Mouse (Mus musculus) megakaryocyte, adult 5-6 weeks (primary cell): ENCODE measurements around the gene Hdac5. TPM values are rescaled to one million over a fixed set of nuclear protein-coding genes. Genes with fewer than 3 reads are reported as not detected.

Experiments
- total RNA-seq, 2 experiments: library from RNA; stranded (forward) in 1 of 2; stranded (reverse) in 1 of 2; fragments of 153-499, 151-499 nt in 1 of 2; fragments of 221-1000, 200-1000 nt in 1 of 2; gene quantifications; 2 replicates each; pipeline versions ENCODE4 v1.2.3 to v1.2.4; 2015 to 2017

Gene Hdac5
- total RNA-seq, 2 experiments from 2014 or later, result 35.0 to 36.2 TPM

Other genes starting within 250 kb of the Hdac5 start
- not detected in 2 replicates for gene Cfap97d1, start 245.9 kb downstream of the Hdac5 start, total RNA-seq (2015)
- gene Cfap97d1, start 245.9 kb downstream of the Hdac5 start, total RNA-seq (2017), result not detected in 2 replicates
- 24.9 and 30.3 TPM in 2 replicates for gene Dusp3, start 243.2 kb downstream of the Hdac5 start, total RNA-seq (2015)
- gene Dusp3, start 243.2 kb downstream of the Hdac5 start, total RNA-seq (2017), result 21.9 and 25.2 TPM in 2 replicates
- gene Mpp3, start 201.7 kb downstream of the Hdac5 start, total RNA-seq (2015), result not detected in 2 replicates
- gene Mpp3, start 201.7 kb downstream of the Hdac5 start, total RNA-seq (2017), result not detected in 2 replicates
- gene Cd300lg, start 188.7 kb downstream of the Hdac5 start, total RNA-seq (2015), result 56.1 and 63.1 TPM in 2 replicates
- 37.9 and 40.4 TPM in 2 replicates for gene Cd300lg, start 188.7 kb downstream of the Hdac5 start, total RNA-seq (2017)
- gene Mpp2, start 141.7 kb downstream of the Hdac5 start, total RNA-seq (2015), result 0.02 and 0.57 TPM in 2 replicates
- gene Mpp2, start 141.7 kb downstream of the Hdac5 start, total RNA-seq (2017), result 0.11 TPM in 1 of 2 replicates, not detected in the other
- gene Ppy, start 128.8 kb downstream of the Hdac5 start, total RNA-seq (2015), result not detected in 2 replicates
- gene Ppy, start 128.8 kb downstream of the Hdac5 start, total RNA-seq (2017), result not detected in 2 replicates
- not detected in 2 replicates for gene Pyy, start 122.3 kb downstream of the Hdac5 start, total RNA-seq (2015)
- not detected in 2 replicates for gene Pyy, start 122.3 kb downstream of the Hdac5 start, total RNA-seq (2017)
- not detected in 2 replicates for gene Nags, start 84.7 kb downstream of the Hdac5 start, total RNA-seq (2015)
- not detected in 2 replicates for gene Nags, start 84.7 kb downstream of the Hdac5 start, total RNA-seq (2017)
- 7.9 and 8.4 TPM in 2 replicates for gene Tmem101, start 73.8 kb downstream of the Hdac5 start, total RNA-seq (2015)
- 12.5 and 16.3 TPM in 2 replicates for gene Tmem101, start 73.8 kb downstream of the Hdac5 start, total RNA-seq (2017)
- gene Lsm12, start 44.9 kb downstream of the Hdac5 start, total RNA-seq (2015), result 81.3 and 83.9 TPM in 2 replicates
- 43.0 and 46.5 TPM in 2 replicates for gene Lsm12, start 44.9 kb downstream of the Hdac5 start, total RNA-seq (2017)
- gene G6pc3, start 40.5 kb downstream of the Hdac5 start, total RNA-seq (2015), result 23.4 and 23.8 TPM in 2 replicates
- 14.7 and 19.1 TPM in 2 replicates for gene G6pc3, start 40.5 kb downstream of the Hdac5 start, total RNA-seq (2017)
- 8.7 and 12.8 TPM in 2 replicates for gene BC030867, start 18.7 kb upstream of the Hdac5 start, total RNA-seq (2015)
- gene BC030867, start 18.7 kb upstream of the Hdac5 start, total RNA-seq (2017), result 4.6 and 5.0 TPM in 2 replicates
- gene Asb16, start 38.6 kb upstream of the Hdac5 start, total RNA-seq (2015), result 0.04 TPM in 1 of 2 replicates, not detected in the other
- not detected in 2 replicates for gene Asb16, start 38.6 kb upstream of the Hdac5 start, total RNA-seq (2017)
- 20.8 and 22.0 TPM in 2 replicates for gene Tmub2, start 54.8 kb upstream of the Hdac5 start, total RNA-seq (2015)
- 27.0 and 27.5 TPM in 2 replicates for gene Tmub2, start 54.8 kb upstream of the Hdac5 start, total RNA-seq (2017)
- gene Atxn7l3, start 66.5 kb upstream of the Hdac5 start, total RNA-seq (2015), result 24.9 and 26.9 TPM in 2 replicates
- 25.5 and 25.7 TPM in 2 replicates for gene Atxn7l3, start 66.5 kb upstream of the Hdac5 start, total RNA-seq (2017)
- 19.6 and 22.4 TPM in 2 replicates for gene Ubtf, start 89.6 kb upstream of the Hdac5 start, total RNA-seq (2015)
- 82.8 and 90.2 TPM in 2 replicates for gene Ubtf, start 89.6 kb upstream of the Hdac5 start, total RNA-seq (2017)
- gene Slc4a1, start 136.0 kb upstream of the Hdac5 start, total RNA-seq (2015), result 3.3 and 8.2 TPM in 2 replicates
- 3.3 and 7.2 TPM in 2 replicates for gene Slc4a1, start 136.0 kb upstream of the Hdac5 start, total RNA-seq (2017)
- not detected in 2 replicates for gene Rundc3a, start 163.2 kb upstream of the Hdac5 start, total RNA-seq (2015)
- gene Rundc3a, start 163.2 kb upstream of the Hdac5 start, total RNA-seq (2017), result not detected in 2 replicates
- 41.5 and 47.5 TPM in 2 replicates for gene Slc25a39, start 177.8 kb upstream of the Hdac5 start, total RNA-seq (2015)
- 20.5 and 22.8 TPM in 2 replicates for gene Slc25a39, start 177.8 kb upstream of the Hdac5 start, total RNA-seq (2017)
- gene Grn, start 200.1 kb upstream of the Hdac5 start, total RNA-seq (2015), result 509 and 566 TPM in 2 replicates
- gene Grn, start 200.1 kb upstream of the Hdac5 start, total RNA-seq (2017), result 201 and 225 TPM in 2 replicates
- gene Fam171a2, start 217.5 kb upstream of the Hdac5 start, total RNA-seq (2015), result 0.09 TPM in 1 of 2 replicates, not detected in the other
- not detected in 2 replicates for gene Fam171a2, start 217.5 kb upstream of the Hdac5 start, total RNA-seq (2017)
- gene Itga2b, start 240.0 kb upstream of the Hdac5 start, total RNA-seq (2015), result 13.2 and 16.0 TPM in 2 replicates
- 13.2 and 17.9 TPM in 2 replicates for gene Itga2b, start 240.0 kb upstream of the Hdac5 start, total RNA-seq (2017)